Mouse (Mus musculus): Measurements from ENCODE around the gene Pid1.

Gene Pid1

GRCm38 (mm10) chr1:84056884-84057630 is 306.9 kb downstream of the Pid1 start:
- DNase-seq (ENCODE audit: low read depth, low spot score), result no peak

- DNase-seq (ENCODE audit: low read depth, low spot score), result no peak
Measured at GRCm38 (mm10) chr1:84056306-84056705, 307.7 kb downstream of the Pid1 start.

- DNase-seq (ENCODE audit: low read depth, low spot score), result no peak
Measured at GRCm38 (mm10) chr1:84025746-84026145, 338.2 kb downstream of the Pid1 start.

- DNase-seq (ENCODE audit: low read depth, low spot score), result peak; percentile 26
Measured at GRCm38 (mm10) chr1:84012871-84013375, 351.1 kb downstream of the Pid1 start.

- no peak for DNase-seq (ENCODE audit: low read depth, low spot score)
Measured at GRCm38 (mm10) chr1:84002630-84003029, 361.4 kb downstream of the Pid1 start.

Measured in mesoderm, embryonic 11.5 days (tissue).